Mouse (Mus musculus) cerebellum, adult 2 months (tissue): ENCODE measurements around the gene Rangap1.

Source experiments
- CTCF ChIP-seq: fragments of 200-500 bp; IDR thresholded peaks from 2 replicates; pipeline ENCODE4 v1.5.1; 2011; ENCODE audit warnings: low read depth, mild to moderate bottlenecking, control low read depth, low read length, moderate library complexity, borderline replicate concordance; ENCODE audit not compliant: insufficient read depth
- POLR2A ChIP-seq: fragments of 200-500 bp; IDR thresholded peaks from 2 replicates; pipeline ENCODE4 v1.6.1; 2011; ENCODE audit warnings: low read length, control low read depth, borderline replicate concordance; ENCODE audit not compliant: insufficient read depth

DNA sequence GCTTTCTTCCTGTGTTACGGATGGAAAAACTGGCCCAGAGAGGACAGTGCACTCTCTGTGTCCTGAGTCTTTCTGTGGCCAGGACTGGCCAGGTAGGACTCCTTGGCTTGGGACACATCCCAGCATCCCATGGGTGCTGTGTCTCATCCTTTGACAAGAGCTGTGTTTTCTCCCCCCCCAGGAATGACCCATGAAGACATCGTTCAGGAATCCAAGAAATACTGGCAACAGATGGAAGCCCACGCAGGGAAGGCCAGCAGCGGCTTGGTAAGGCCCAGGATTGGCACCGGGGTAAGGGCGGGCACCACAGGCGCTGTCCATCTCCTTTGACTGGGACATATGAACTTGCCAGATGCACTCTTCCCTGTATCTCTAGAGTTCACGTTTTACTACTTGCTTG lies 40.4 kb upstream of the Rangap1 start:
- TF ChIP-seq CTCF (no peak), POLR2A (no peak)
